28 mouse cellular contexts compared by ENCODE assay signal in the genomic region with DNA sequence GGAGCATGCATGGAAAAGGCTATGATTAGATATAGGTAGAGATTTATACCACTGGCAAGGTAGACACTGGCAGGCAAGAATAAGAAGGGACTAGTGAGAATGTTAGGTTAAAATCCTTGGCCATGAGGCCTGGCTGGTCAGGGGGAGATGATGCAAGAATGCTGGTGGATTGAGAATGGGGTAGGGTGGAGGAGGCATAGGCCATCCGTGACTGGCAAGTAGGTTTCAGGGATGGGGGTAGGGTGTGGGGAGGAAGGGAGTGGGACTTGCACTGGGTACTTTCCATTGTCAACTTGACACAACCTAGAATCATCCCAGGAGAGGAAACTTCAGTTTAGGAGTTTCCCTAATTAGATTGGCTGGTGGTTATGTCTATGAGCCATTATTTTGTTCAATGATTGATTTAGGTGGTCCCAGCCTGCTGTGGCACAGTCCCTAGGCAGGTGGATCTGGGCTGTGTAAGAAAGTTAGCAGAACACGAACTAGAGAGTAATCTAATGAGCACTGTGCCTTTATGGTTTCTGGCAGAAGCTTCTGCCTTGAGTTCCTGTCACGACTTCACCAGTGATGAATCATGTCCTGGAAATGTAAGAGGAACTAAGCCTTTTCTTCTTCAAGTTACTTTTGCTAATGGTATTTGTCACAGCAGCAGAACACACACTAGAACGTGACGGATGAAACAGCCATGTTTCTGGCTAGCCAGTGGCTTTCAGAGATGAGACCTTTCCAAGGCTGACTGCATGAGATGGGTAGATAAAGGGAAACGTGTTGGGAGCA. TPM values are rescaled to one million over a fixed set of nuclear protein-coding genes. Genes with fewer than 3 reads are reported as not detected.
DNase-seq lines count a peak whose midpoint lies in the region; ATAC-seq and TF ChIP-seq lines count a peak whose summit lies in the region.
"Had no signal": no experiment of that assay in that cellular context is flagged by ENCODE, and none has a peak within 500 bp of the region (broad histone marks: within the 10 kb centered on the region; RNA-seq: fewer than 3 reads in every experiment).

No protein-coding gene starts in this region.

- H3K36me3 ChIP-seq in MEL (ENCODE audit: control insufficient read depth in 1 of 2, insufficient read depth in 2 of 2, low read length in 2 of 2), result peaks cover 0 to 24% of the 10 kb centered on the region in 2 experiments; a peak in 2 of 4 replicates
- H3K36me3 ChIP-seq: heart, embryonic 13.5 days; hindbrain, embryonic 13.5 days; limb, embryonic 10.5 days; liver, embryonic 15.5 days; lung, embryonic 15.5 days; midbrain, embryonic 12.5 days; neural tube, embryonic 13.5 days had no signal

- intact Hi-C loops in heart, postnatal 36 days (cut with DNase I), result no loop called here
- intact Hi-C loops in left cerebral cortex, postnatal 36 days (cut with DNase I), result no loop called here

- peak overlapping the region; percentile 40 for H3K9ac ChIP-seq in MEL (ENCODE audit: control insufficient read depth, low read depth, low read length, poor library complexity, severe bottlenecking)
- H3K9ac ChIP-seq: forebrain, embryonic 13.5 days; heart, embryonic 13.5 days; hindbrain, embryonic 13.5 days; liver, embryonic 15.5 days; lung, embryonic 15.5 days; midbrain, embryonic 12.5 days; neural tube, embryonic 13.5 days had no signal

- DNase-seq in heart, adult 11 months, result peak; percentile 84
- DNase-seq in heart, postnatal 36 days, result no peak
- peak; percentile 82 for DNase-seq in MEL (ENCODE audit: low read depth, low spot score)
- no peak for DNase-seq in left cerebral cortex, postnatal 36 days (ENCODE audit: low spot score in 2 of 2)
- no peak for DNase-seq in retina, embryonic 14.5 days (ENCODE audit: low spot score)
- DNase-seq: adrenal gland, postnatal 36 days; cerebellum, adult 18-20 months; cerebellum, postnatal 25 days; gastrocnemius, postnatal 10 days; heart, adult 2 months; heart, postnatal 14 days; kidney, adult 18-20 months; liver; lung, postnatal 36 days; right cerebral cortex, adult 18-20 months had no signal

- TF ChIP-seq POLR2A in MEL (IDR thresholded peaks at IDR 0.05; ENCODE audit: control insufficient read depth in 1 of 2, insufficient read depth in 1 of 2, low read depth in 1 of 2, low read length in 2 of 2, poor library complexity in 1 of 2), result no peak

- H3K79me2 ChIP-seq in MEL (ENCODE audit: control insufficient read depth, insufficient read depth, low read length, poor library complexity), result peaks cover 10% of the 10 kb centered on the region

- peak; percentile 12 to 56; a peak in 3 of 4 replicates for TF ChIP-seq EP300 in MEL (IDR thresholded peaks at IDR 0.05; ENCODE audit: low read depth in 1 of 2, low read length in 2 of 2)

- peak; percentile 43 for ATAC-seq in granulocyte monocyte progenitor cell, adult 5-6 weeks (replicated peaks; ENCODE audit: poor library complexity, severe bottlenecking)
- peak; percentile 57 for ATAC-seq in neutrophil, adult 5-6 weeks (ENCODE audit: extremely low read depth, insufficient number of reproducible peaks, low FRiP score, poor library complexity, severe bottlenecking)
- ATAC-seq: forebrain, embryonic 13.5 days; Patski had no signal

- H3K27ac ChIP-seq in MEL (ENCODE audit: control insufficient read depth, low read depth, low read length), result peak overlapping the region; percentile 95
- H3K27ac ChIP-seq: forebrain, embryonic 13.5 days; heart, adult 2 months; heart, embryonic 13.5 days; hindbrain, embryonic 13.5 days; kidney, postnatal 0 days; limb, embryonic 10.5 days; liver, embryonic 15.5 days; lung, embryonic 15.5 days; midbrain, embryonic 12.5 days; neural tube, embryonic 13.5 days; stomach, postnatal 0 days had no signal

- TF ChIP-seq RAD21 in MEL (IDR thresholded peaks at IDR 0.05; ENCODE audit: low read depth, low read length), result no peak

- peaks cover 23 to 24% of the 10 kb centered on the region in 2 experiments for H3K4me1 ChIP-seq in MEL (ENCODE audit: control insufficient read depth in 1 of 2, insufficient read depth in 2 of 2, low read length in 2 of 2)
- H3K4me1 ChIP-seq: heart, embryonic 13.5 days had no signal

- H3K27me3 ChIP-seq in MEL (ENCODE audit: control insufficient read depth in 1 of 2, insufficient read depth in 2 of 2, low read length in 2 of 2), result no peaks in the 10 kb centered on the region
- H3K27me3 ChIP-seq: forebrain, embryonic 13.5 days; hindbrain, embryonic 13.5 days; lung, embryonic 15.5 days; neural tube, embryonic 13.5 days had no signal

- no peak overlapping the region for H3K4me3 ChIP-seq in MEL (ENCODE audit: control insufficient read depth in 1 of 2, insufficient read depth in 1 of 2, low read depth in 2 of 2, low read length in 2 of 2)
- H3K4me3 ChIP-seq: forebrain, embryonic 13.5 days; heart, adult 2 months; heart, embryonic 13.5 days; hindbrain, embryonic 13.5 days; limb, embryonic 10.5 days; liver, embryonic 15.5 days; lung, embryonic 15.5 days; midbrain, embryonic 12.5 days; neural tube, embryonic 13.5 days had no signal

- TF ChIP-seq CTCF in MEL (IDR thresholded peaks at IDR 0.05 in 2 of 3, conservative IDR thresholded peaks at IDR 0.05 in 1 of 3; ENCODE audit: control insufficient read depth in 1 of 3, insufficient read depth in 1 of 3, low read depth in 2 of 3, low read length in 3 of 3, poor library complexity in 1 of 3, severe bottlenecking in 1 of 3), result no peak

- no peaks in the 10 kb centered on the region for H3K9me3 ChIP-seq in MEL (replicated peaks; ENCODE audit: insufficient read depth, low read length)
- H3K9me3 ChIP-seq: forebrain, embryonic 13.5 days; heart, embryonic 13.5 days; hindbrain, embryonic 13.5 days; limb, embryonic 10.5 days; liver, embryonic 15.5 days; lung, embryonic 15.5 days; midbrain, embryonic 12.5 days; neural tube, embryonic 13.5 days had no signal

TF ChIP-seq in MEL, 35 proteins besides CTCF, POLR2A, EP300 and RAD21:
- TF ChIP-seq GABPA (IDR thresholded peaks at IDR 0.05; ENCODE audit: low read depth, low read length) (no peak), JUND (IDR thresholded peaks at IDR 0.05; ENCODE audit: low read depth, low read length) (peak; percentile 57; the same call in 1 of the 2 replicates), MAX (IDR thresholded peaks at IDR 0.05; ENCODE audit: low read length) (peak; percentile 49; the same call in 1 of the 2 replicates), ETS1 (IDR thresholded peaks at IDR 0.05; ENCODE audit: low read depth, low read length) (peak; percentile 37), MYC (IDR thresholded peaks at IDR 0.05; ENCODE audit: low read depth, low read length) (0 out of 2 replicates have a peak, but pooled peaks have one; percentile 37)

RNA-seq across cellular contexts. Expression of gene Plcl2, which starts 4.9 kb away (rescaled TPM):
- total RNA-seq in heart, postnatal 36 days (2021), result 10 to 100 TPM in 1 of 2 experiments, 1 to 10 TPM in 1; 7.9 to 11.5 TPM
- 56.0 and 83.7 TPM in 2 replicates for total RNA-seq in MEL (2012; rRNA removed)
- polyA plus RNA-seq in MEL (2012; ENCODE audit: insufficient read depth in 1 of 2, insufficient read length in 2 of 2, low read depth in 1 of 2, low replicate concordance in 2 of 2, missing spikeins in 1 of 2), result 10 to 100 TPM in 1 of 2 experiments, not detected in 1; 23.6 TPM
- total RNA-seq in granulocyte monocyte progenitor cell, adult 5-6 weeks (2014; fragmentation: Nextera tagmentation), result 29.8 and 40.1 TPM in 2 replicates
- total RNA-seq in granulocyte monocyte progenitor cell, adult 5-6 weeks (2017), result 22.9 and 31.1 TPM in 2 replicates
- 93.9 and 102 TPM in 2 replicates for total RNA-seq in neutrophil, adult 5-6 weeks (2017)
- 10 to 100 TPM; 84.0 to 89.2 TPM for total RNA-seq in left cerebral cortex, postnatal 36 days (2021)
- polyA plus RNA-seq: Patski had no signal

Comparison
In these comparisons a context has a peak if more than half of its experiments do, and no peak if none do; other contexts are left out.
1. DNase-seq: peak in heart, adult 11 months (single experiment) and MEL (single experiment); none in heart, postnatal 36 days (0 of 2), left cerebral cortex, postnatal 36 days (0 of 2) and retina, embryonic 14.5 days (single experiment).